Mouse (Mus musculus) thymus, postnatal 36 days (tissue): Measurements from ENCODE around the gene Sardh.
A peak's percentile ranks its signal among the peaks of the same experiment; 100 is the strongest.

Experiments
- DNase-seq, 2 experiments: peaks; one replicate each; pipeline ENCODE4 v3.0.0; 2022; ENCODE audit warnings: mixed read lengths in 2 of 2

Sardh gene

GRCm38 (mm10) chr2:27248211-27248610 lies at the start of gene Sardh:
Gene Sardh (minus strand): TSS chr2:27248337.
- no peak for DNase-seq

- peak; percentile 66 to 76 for DNase-seq
Measured at GRCm38 (mm10) chr2:27296656-27297406, 48.7 kb upstream of the Sardh start.

- no peak for DNase-seq
Measured at GRCm38 (mm10) chr2:27294777-27295176, 46.6 kb upstream of the Sardh start.

- DNase-seq: peak; percentile 76 to 80
Measured at GRCm38 (mm10) chr2:27289019-27289418, 40.9 kb upstream of the Sardh start.

GRCm38 (mm10) chr2:27286971-27287710 lies 39.0 kb upstream of the Sardh start:
- no peak for DNase-seq

GRCm38 (mm10) chr2:27284441-27284840 lies 36.3 kb upstream of the Sardh start:
- no peak for DNase-seq

- DNase-seq: no peak
Measured at GRCm38 (mm10) chr2:27281771-27282170, 33.6 kb upstream of the Sardh start.

GRCm38 (mm10) chr2:27280920-27281611 lies 32.9 kb upstream of the Sardh start:
- peak; percentile 60 to 69 for DNase-seq

GRCm38 (mm10) chr2:27278859-27279258 lies 30.7 kb upstream of the Sardh start:
- DNase-seq: no peak

GRCm38 (mm10) chr2:27268325-27268724 lies 20.2 kb upstream of the Sardh start:
- DNase-seq: no peak

GRCm38 (mm10) chr2:27265819-27266218 lies 17.7 kb upstream of the Sardh start:
- DNase-seq: no peak

GRCm38 (mm10) chr2:27262984-27263383 lies 14.8 kb upstream of the Sardh start:
- DNase-seq: no peak

GRCm38 (mm10) chr2:27251434-27251833 lies 3.3 kb upstream of the Sardh start:
- DNase-seq: no peak

GRCm38 (mm10) chr2:27247487-27247863 lies 662 bp downstream of the Sardh start:
- DNase-seq: no peak

- DNase-seq: no peak
Measured at GRCm38 (mm10) chr2:27246712-27247486, 1.2 kb downstream of the Sardh start.

- DNase-seq: no peak
Measured at GRCm38 (mm10) chr2:27245947-27246346, 2.2 kb downstream of the Sardh start.

- DNase-seq: peak; percentile 68 to 70
Measured at GRCm38 (mm10) chr2:27237342-27237741, 10.8 kb downstream of the Sardh start.

- DNase-seq: peak; percentile 69 to 71
Measured at GRCm38 (mm10) chr2:27235729-27236128, 12.4 kb downstream of the Sardh start.

GRCm38 (mm10) chr2:27232376-27232775 lies 15.8 kb downstream of the Sardh start:
- no peak for DNase-seq

- DNase-seq: no peak
Measured at GRCm38 (mm10) chr2:27229481-27230105, 18.5 kb downstream of the Sardh start.

- peak; percentile 60 to 65 for DNase-seq
Measured at GRCm38 (mm10) chr2:27228809-27229480, 19.2 kb downstream of the Sardh start.

GRCm38 (mm10) chr2:27226572-27226971 lies 21.6 kb downstream of the Sardh start:
- no peak for DNase-seq
